ENCODE assay signal across 8 mouse cellular contexts in the genomic region with DNA sequence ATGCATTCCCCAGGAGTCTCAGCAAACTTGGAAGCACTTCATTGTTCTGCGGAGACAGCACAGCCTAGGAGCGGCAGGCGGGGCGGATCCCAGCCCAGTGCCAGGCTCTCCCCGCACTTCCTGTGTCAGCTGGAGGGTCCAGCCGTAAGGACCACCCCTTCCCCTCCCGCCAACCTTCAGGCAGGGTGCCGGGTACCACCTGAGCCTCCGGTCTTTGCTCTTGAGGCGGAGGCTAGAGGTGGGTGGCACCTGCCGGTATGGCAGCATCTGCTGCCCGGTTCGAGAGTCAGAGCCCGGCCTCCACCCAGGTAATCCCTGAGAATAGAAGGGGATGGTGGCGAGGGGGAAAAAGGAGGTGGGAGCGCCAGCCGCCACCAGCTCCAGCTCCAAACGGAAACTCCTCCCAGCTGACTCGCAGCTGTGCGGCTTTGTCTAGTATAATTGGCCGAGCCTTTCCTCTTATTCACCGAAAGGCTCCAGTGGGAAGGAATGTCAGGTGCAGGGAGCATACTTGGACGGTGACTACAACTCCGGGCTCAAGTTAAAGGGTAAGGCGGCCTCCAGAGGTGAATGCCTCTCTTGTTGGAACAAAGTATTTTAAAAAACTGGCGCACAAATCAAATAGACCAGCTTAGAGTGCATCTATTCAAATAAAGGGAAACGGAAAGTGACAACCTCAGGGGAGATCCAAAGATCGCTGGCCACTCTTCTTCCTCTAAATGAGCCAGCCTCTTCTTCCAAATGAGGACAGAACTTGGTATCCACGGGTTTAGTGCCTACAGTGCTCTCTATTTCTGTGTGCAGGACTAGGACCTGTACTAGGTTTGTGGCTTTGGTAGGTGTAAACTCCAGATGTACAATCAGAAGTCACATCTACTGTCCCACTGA.
DNase-seq lines count a peak whose midpoint lies in the region; ATAC-seq and TF ChIP-seq lines count a peak whose summit lies in the region.

No protein-coding gene starts in this region.

- peak overlapping the region; percentile 51 for H3K4me3 ChIP-seq in ES-Bruce4 (ENCODE audit: low read depth, low read length)
- H3K4me3 ChIP-seq in bone marrow macrophage, adult 2 months (ENCODE audit: insufficient read depth, low read length), result peak overlapping the region; percentile 66
- H3K4me3 ChIP-seq in forebrain, embryonic 14.5 days (ENCODE audit: low read depth, low read length), result peak overlapping the region; percentile 65

- no peaks in the 10 kb centered on the region for H3K4me1 ChIP-seq in ES-Bruce4 (ENCODE audit: control insufficient read depth, insufficient read depth, low read length)
- peaks cover 6% of the 10 kb centered on the region for H3K4me1 ChIP-seq in bone marrow macrophage, adult 2 months (ENCODE audit: control insufficient read depth, insufficient read depth, low read length)
- H3K4me1 ChIP-seq in forebrain, embryonic 14.5 days (ENCODE audit: control insufficient read depth, insufficient read depth, low read length), result peaks cover 12% of the 10 kb centered on the region; the same call in 1 of the 2 replicates

- TF ChIP-seq CTCF in ES-Bruce4 (IDR thresholded peaks at IDR 0.05; ENCODE audit: low read depth, low read length), result no peak
- no peak for TF ChIP-seq CTCF in bone marrow macrophage, adult 2 months (IDR thresholded peaks at IDR 0.05; ENCODE audit: low read depth, low read length)

- no peak for TF ChIP-seq POLR2A in ES-Bruce4 (IDR thresholded peaks at IDR 0.05; ENCODE audit: insufficient read depth, low read length)
- no peak for TF ChIP-seq POLR2A in bone marrow macrophage, adult 2 months (IDR thresholded peaks at IDR 0.05; ENCODE audit: borderline replicate concordance, low read depth, low read length)

- 2% methylated on average over 29 of the region's 29 CpGs for WGBS in forebrain, embryonic 14.5 days

- H3K27ac ChIP-seq in ES-Bruce4 (ENCODE audit: insufficient read depth, low read length), result no peak overlapping the region
- peak overlapping the region; percentile 11; the same call in 1 of the 2 replicates for H3K27ac ChIP-seq in bone marrow macrophage, adult 2 months (ENCODE audit: insufficient read depth, low read depth, low read length)
- peak overlapping the region; percentile 87 for H3K27ac ChIP-seq in forebrain, embryonic 14.5 days (ENCODE audit: low read depth, low read length)

- H3K4me2 ChIP-seq in forebrain, embryonic 14.5 days (ENCODE audit: low read length), result peak overlapping the region; percentile 75

- TF ChIP-seq EP300 in ES-Bruce4 (IDR thresholded peaks at IDR 0.05; ENCODE audit: insufficient read depth, low read depth, low read length), result no peak

- no peaks in the 10 kb centered on the region for H3K27me3 ChIP-seq in ES-Bruce4 (ENCODE audit: control insufficient read depth, insufficient read depth, low read length, poor library complexity, severe bottlenecking)
- no peaks in the 10 kb centered on the region for H3K27me3 ChIP-seq in forebrain, embryonic 14.5 days (replicated peaks; ENCODE audit: control insufficient read depth, insufficient read depth, low read length)

- DNase-seq in forebrain, embryonic 14.5 days (ENCODE audit: low spot score), result peak; percentile 81
- DNase-seq in heart, postnatal 4 days, result peak; percentile 62
- DNase-seq in layer of hippocampus, adult 9-11 months, result peak; percentile 14
- peak; percentile 70 for DNase-seq in lung, postnatal 10 days
- peak; percentile 40 for DNase-seq in ovary, postnatal 36 days (ENCODE audit: low spot score)
- DNase-seq in urinary bladder, postnatal 25 days (ENCODE audit: low spot score), result peak; percentile 20

- H3K36me3 ChIP-seq in ES-Bruce4 (ENCODE audit: control insufficient read depth, insufficient read depth, low read length, poor library complexity, severe bottlenecking), result no peaks in the 10 kb centered on the region
- no peaks in the 10 kb centered on the region for H3K36me3 ChIP-seq in forebrain, embryonic 14.5 days (ENCODE audit: control insufficient read depth, insufficient read depth, low read length)

- no peaks in the 10 kb centered on the region for H3K9me3 ChIP-seq in ES-Bruce4 (replicated peaks; ENCODE audit: control insufficient read depth, insufficient read depth, low read length, poor library complexity, severe bottlenecking)
- no peaks in the 10 kb centered on the region for H3K9me3 ChIP-seq in forebrain, embryonic 14.5 days (replicated peaks; ENCODE audit: control insufficient read depth, low read length)

- ATAC-seq in forebrain, embryonic 14.5 days, result peak; percentile 98

- no peak overlapping the region; the same call in 1 of the 2 replicates for H3K9ac ChIP-seq in ES-Bruce4 (ENCODE audit: low read depth, poor library complexity, severe bottlenecking)
- peak overlapping the region; percentile 84 for H3K9ac ChIP-seq in forebrain, embryonic 14.5 days (ENCODE audit: low read length)

Comparison
In these comparisons a context has a peak if more than half of its experiments do, and no peak if none do; other contexts are left out.
1. DNase-seq: peak in every context shown above with its lines; median percentile 81 in forebrain, embryonic 14.5 days; 70 in lung, postnatal 10 days; 62 in heart, postnatal 4 days; 40 in ovary, postnatal 36 days; 20 in urinary bladder, postnatal 25 days; 14 in layer of hippocampus, adult 9-11 months.